Mouse (Mus musculus) ES-Bruce4 (cell line): ENCODE data around the gene Pepd.

Source experiments
- CTCF ChIP-seq: IDR thresholded peaks from one replicate; pipeline ENCODE4 v1.8.1; 2011; ENCODE audit warnings: low read depth, low read length
- POLR2A ChIP-seq: IDR thresholded peaks from one replicate; pipeline ENCODE4 v1.8.1; 2011; ENCODE audit warnings: low read length; ENCODE audit not compliant: insufficient read depth

DNA sequence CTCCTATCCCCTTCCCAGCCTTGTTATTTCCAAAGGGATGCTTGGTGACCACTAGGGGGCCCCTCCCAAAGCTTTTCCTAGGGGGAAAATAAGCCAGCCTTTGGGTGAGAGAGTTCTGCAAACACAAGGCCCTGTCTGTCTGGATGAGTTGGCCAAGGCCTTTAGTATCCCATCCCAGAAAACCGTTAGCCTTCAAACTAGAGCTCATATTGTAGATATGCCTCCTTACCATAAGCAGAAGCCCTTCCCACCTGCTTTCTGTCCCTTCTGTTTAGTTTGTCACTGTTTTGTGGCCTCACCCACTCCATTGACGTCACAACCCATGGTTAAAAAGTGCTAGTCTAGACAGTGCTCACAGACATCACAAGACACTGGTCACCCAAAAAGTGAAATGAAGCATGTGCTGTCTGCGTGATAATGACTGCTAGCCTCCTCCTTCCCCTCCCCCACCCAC is 114.7 kb downstream of the Pepd start:
- TF ChIP-seq CTCF, result peak; percentile 21
- TF ChIP-seq POLR2A, result no peak
